Mouse (Mus musculus) stomach, embryonic 16.5 days (tissue): ENCODE measurements around the gene Oma1. TPM values are rescaled to one million over a fixed set of nuclear protein-coding genes. Genes with fewer than 3 reads are reported as not detected.

Experiments
- ATAC-seq: fragments of 200-750 bp; cut with Nextera tagmentation; 2 replicates; pipeline ENCODE4 v1.8.0; 2017; ENCODE audit warnings: moderate number of reproducible peaks, moderate TSS enrichment; ENCODE audit not compliant: insufficient read depth, low FRiP score
- H3K27ac ChIP-seq: fragments of 300-500 bp; sonication (generic); 2 replicates; pipeline ENCODE4 v1.5.1; 2014; ENCODE audit warnings: low read length
- H3K27me3 ChIP-seq: fragments of 300-500 bp; sonication (generic); 2 replicates; pipeline ENCODE4 v1.6.1; 2014; ENCODE audit warnings: low read length, control low read depth, mixed read lengths; ENCODE audit not compliant: control insufficient read depth, insufficient read depth
- H3K36me3 ChIP-seq: fragments of 300-500 bp; sonication (generic); 2 replicates; pipeline ENCODE4 v1.6.1; 2014; ENCODE audit warnings: low read length; ENCODE audit not compliant: control insufficient read depth, insufficient read depth
- H3K4me1 ChIP-seq: fragments of 300-500 bp; sonication (generic); 2 replicates; pipeline ENCODE4 v1.6.1; 2014; ENCODE audit warnings: low read length, control low read depth, mixed read lengths; ENCODE audit not compliant: control insufficient read depth, insufficient read depth
- H3K4me2 ChIP-seq: fragments of 300-500 bp; sonication (generic); 2 replicates; pipeline ENCODE4 v1.6.1; 2014; ENCODE audit warnings: low read depth, low read length, mixed read lengths
- H3K4me3 ChIP-seq: fragments of 300-500 bp; sonication (generic); replicated peaks from 2 replicates; pipeline ENCODE4 v1.5.1; 2014; ENCODE audit warnings: mild to moderate bottlenecking, low read length
- H3K9ac ChIP-seq: fragments of 300-500 bp; sonication (generic); 2 replicates; pipeline ENCODE4 v1.6.1; 2014; ENCODE audit warnings: low read length
- H3K9me3 ChIP-seq: fragments of 300-500 bp; sonication (generic); replicated peaks from 2 replicates; pipeline ENCODE4 v1.6.1; 2016; ENCODE audit warnings: low read length, control low read depth; ENCODE audit not compliant: control insufficient read depth
- WGBS: fragments of 180-500 bp; shearing (Covaris S2); extraction: QIAGEN DNeasy Blood & Tissue Kit; methylation state at CpG from one replicate; pipeline ENCODE4 v1.1.7; 2014; 5-methylcytosine and 5-hydroxymethylcytosine counted together
- polyA plus RNA-seq: library from polyadenylated mRNA; unstranded; fragments of >200 nt; fragmentation: Nextera tagmentation; extraction: Ambion mirVana; gene quantifications from 2 replicates; pipeline ENCODE4 v1.2.1, GENCODE M21; 2015

Oma1 gene
- polyA plus RNA-seq, 1 experiment from 2014 or later = 24.2 TPM

- Histone ChIP-seq H3K9ac (no peak overlapping the region), H3K4me1 (no peaks in the 10 kb centered on the region), H3K36me3 (no peaks in the 10 kb centered on the region), H3K4me2 (no peak overlapping the region), H3K9me3 (no peaks in the 10 kb centered on the region), H3K27ac (no peak overlapping the region), H3K27me3 (no peaks in the 10 kb centered on the region), H3K4me3 (no peak overlapping the region)
- WGBS = 36% methylated on average over 4 of the region's 4 CpGs
- no peak for ATAC-seq
Observed at GRCm38 (mm10) chr4:103410217-103410799, 96.7 kb downstream of the Oma1 start.

Other genes starting within 250 kb of the Oma1 start
- 33.6 and 39.6 TPM in 2 replicates for gene Mier1, start 199.4 kb upstream of the Oma1 start, polyA plus RNA-seq
- 1.9 and 2.6 TPM in 2 replicates for gene Wdr78, start 199.3 kb upstream of the Oma1 start, polyA plus RNA-seq
- 6.9 and 9.0 TPM in 2 replicates for gene Slc35d1, start 98.6 kb upstream of the Oma1 start, polyA plus RNA-seq
- gene 4921539E11Rik, start 22.9 kb upstream of the Oma1 start, polyA plus RNA-seq = not detected in 2 replicates